In the genomic region with DNA sequence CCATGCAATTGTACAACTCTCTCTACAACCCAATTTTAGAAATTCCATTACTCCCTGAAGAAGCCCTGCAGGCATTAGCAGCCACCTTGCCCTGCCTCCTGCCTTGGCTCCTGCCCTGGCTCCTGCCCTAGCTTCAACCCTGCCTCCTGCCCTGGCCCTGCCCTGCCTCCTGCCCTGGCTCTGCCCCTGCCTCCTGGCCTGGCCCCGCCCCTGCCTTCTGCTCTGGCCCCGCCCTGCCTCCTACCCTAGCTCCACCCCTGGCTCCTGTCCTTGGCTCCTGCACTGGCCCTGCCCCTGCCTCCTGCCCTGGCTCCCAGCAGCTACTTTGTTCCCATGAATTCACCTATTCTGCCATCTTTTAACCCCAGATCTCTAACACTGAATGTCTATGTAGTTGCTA, we compare ENCODE assay signal across 8 mouse cellular contexts.
DNase-seq lines count a peak whose midpoint lies in the region; ATAC-seq lines count a peak whose summit lies in the region.

No protein-coding gene starts in this region.

- H3K4me2 ChIP-seq in neural tube, embryonic 12.5 days (replicated peaks), result no peak overlapping the region
- no peak overlapping the region for H3K4me2 ChIP-seq in heart, embryonic 11.5 days

- H3K4me1 ChIP-seq in neural tube, embryonic 12.5 days, result no peaks in the 10 kb centered on the region
- no peaks in the 10 kb centered on the region for H3K4me1 ChIP-seq in heart, embryonic 11.5 days (ENCODE audit: control insufficient read depth, insufficient read depth, low read length)

- no peaks in the 10 kb centered on the region for H3K9me3 ChIP-seq in neural tube, embryonic 12.5 days
- H3K9me3 ChIP-seq in heart, embryonic 11.5 days (replicated peaks; ENCODE audit: control insufficient read depth, low read length), result no peaks in the 10 kb centered on the region

- H3K4me3 ChIP-seq in neural tube, embryonic 12.5 days, result no peak overlapping the region
- H3K4me3 ChIP-seq in heart, embryonic 11.5 days (ENCODE audit: low read depth, low read length), result no peak overlapping the region

- H3K27me3 ChIP-seq in neural tube, embryonic 12.5 days (replicated peaks), result no peaks in the 10 kb centered on the region
- no peaks in the 10 kb centered on the region for H3K27me3 ChIP-seq in heart, embryonic 11.5 days (ENCODE audit: control insufficient read depth, insufficient read depth, low read length)

- 0 out of 2 replicates have a peak, but pooled peaks have one; percentile 41 for ATAC-seq in neural tube, embryonic 12.5 days (ENCODE audit: low FRiP score, low read depth)
- ATAC-seq in heart, embryonic 11.5 days (replicated peaks; ENCODE audit: insufficient number of reproducible peaks, low FRiP score, low TSS enrichment), result no peak

- no peaks in the 10 kb centered on the region for H3K36me3 ChIP-seq in neural tube, embryonic 12.5 days
- H3K36me3 ChIP-seq in heart, embryonic 11.5 days (ENCODE audit: control insufficient read depth, insufficient read depth, low read length), result no peaks in the 10 kb centered on the region

- 13% methylated on average over 2 of the region's 2 CpGs for WGBS in neural tube, embryonic 12.5 days
- WGBS in heart, embryonic 11.5 days (ENCODE audit: insufficient replicate concordance), result 23% methylated on average over 2 of the region's 2 CpGs

- H3K27ac ChIP-seq in neural tube, embryonic 12.5 days, result no peak overlapping the region
- H3K27ac ChIP-seq in heart, embryonic 11.5 days (ENCODE audit: low read depth, low read length), result no peak overlapping the region

- DNase-seq in spleen, adult 12 weeks (ENCODE audit: low spot score), result peak; percentile 7
- DNase-seq in spleen, postnatal 36 days (ENCODE audit: low spot score in 2 of 2), result no peak
- DNase-seq in embryo, embryonic 10 days (ENCODE audit: low spot score), result peak; percentile 65
- DNase-seq in kidney, postnatal 36 days, result peak; percentile 76 to 86
- no peak for DNase-seq in Muller cell, postnatal 12 days (ENCODE audit: inconsistent ontology term)
- no peak for DNase-seq in gastrocnemius, adult 18-20 months (ENCODE audit: low spot score)

- H3K9ac ChIP-seq in neural tube, embryonic 12.5 days, result no peak overlapping the region
- no peak overlapping the region for H3K9ac ChIP-seq in heart, embryonic 11.5 days (ENCODE audit: low read depth, low read length)

Comparison
In these comparisons a context has a peak if more than half of its experiments do, and no peak if none do; other contexts are left out.
1. DNase-seq: peak in spleen, adult 12 weeks (single experiment), embryo, embryonic 10 days (single experiment) and kidney, postnatal 36 days (2 of 2); none in spleen, postnatal 36 days (0 of 2), Muller cell, postnatal 12 days (single experiment) and gastrocnemius, adult 18-20 months (single experiment).